Mouse (Mus musculus) heart, embryonic 16.5 days (tissue): ENCODE data around the gene Faiml. TPM values are rescaled to one million over a fixed set of nuclear protein-coding genes. Genes with fewer than 3 reads are reported as not detected.

Experiments
- ATAC-seq: fragments of 200-750 bp; cut with Nextera tagmentation; replicated peaks from 2 replicates; pipeline ENCODE4 v1.8.0; 2017; ENCODE audit warnings: moderate number of reproducible peaks; ENCODE audit not compliant: insufficient read depth, low FRiP score; ENCODE audit errors: extremely low read depth
- H3K27ac ChIP-seq: fragments of 300-500 bp; sonication (generic); 2 replicates; pipeline ENCODE4 v1.5.1; 2014; ENCODE audit warnings: mild to moderate bottlenecking, low read length, control low read depth, moderate library complexity
- H3K27me3 ChIP-seq: fragments of 300-500 bp; sonication (generic); 2 replicates; pipeline ENCODE4 v1.6.1; 2014; ENCODE audit warnings: low read length, mixed read lengths; ENCODE audit not compliant: control insufficient read depth, insufficient read depth
- H3K36me3 ChIP-seq: fragments of 300-500 bp; sonication (generic); 2 replicates; pipeline ENCODE4 v1.6.1; 2014; ENCODE audit not compliant: control insufficient read depth, insufficient read depth
- H3K4me1 ChIP-seq: fragments of 300-500 bp; sonication (generic); 2 replicates; pipeline ENCODE4 v1.6.1; 2014; ENCODE audit warnings: low read length, mixed read lengths; ENCODE audit not compliant: control insufficient read depth, insufficient read depth
- H3K4me2 ChIP-seq: fragments of 300-500 bp; sonication (generic); 2 replicates; pipeline ENCODE4 v1.6.1; 2014; ENCODE audit warnings: low read depth, mild to moderate bottlenecking, control low read depth, low read length
- H3K4me3 ChIP-seq: fragments of 300-500 bp; sonication (generic); 2 replicates; pipeline ENCODE4 v1.5.1; 2014; ENCODE audit warnings: mild to moderate bottlenecking, control low read depth, low read length
- H3K9ac ChIP-seq: fragments of 300-500 bp; sonication (generic); 2 replicates; pipeline ENCODE4 v1.6.1; 2014; ENCODE audit warnings: low read length, control low read depth
- H3K9me3 ChIP-seq: fragments of 300-500 bp; sonication (generic); replicated peaks from 2 replicates; pipeline ENCODE4 v1.6.1; 2016; ENCODE audit warnings: low read length; ENCODE audit not compliant: control insufficient read depth
- WGBS: fragments of 180-500 bp; shearing (Covaris S2); extraction: QIAGEN DNeasy Blood & Tissue Kit; methylation state at CpG from one replicate; pipeline ENCODE4 v1.1.7; 2014; 5-methylcytosine and 5-hydroxymethylcytosine counted together
- polyA plus RNA-seq: library from polyadenylated mRNA; unstranded; fragments of >200 nt; fragmentation: Nextera tagmentation; extraction: Ambion mirVana; gene quantifications from 2 replicates; pipeline ENCODE4 v1.2.1, GENCODE M21; 2015

Gene Faiml
- polyA plus RNA-seq, 1 experiment from 2014 or later, result not detected

- no peaks in the 10 kb centered on the region for H3K27me3 ChIP-seq
- 54% methylated on average over 2 of the region's 2 CpGs for WGBS
- no peaks in the 10 kb centered on the region for H3K4me1 ChIP-seq
- ATAC-seq, result no peak
- H3K4me3 ChIP-seq, result no peak overlapping the region
- H3K9me3 ChIP-seq, result no peaks in the 10 kb centered on the region
- no peaks in the 10 kb centered on the region for H3K36me3 ChIP-seq
- H3K27ac ChIP-seq, result no peak overlapping the region
- no peak overlapping the region for H3K9ac ChIP-seq
- no peak overlapping the region for H3K4me2 ChIP-seq
Measured at GRCm38 (mm10) chr9:99216182-99216581, 20.9 kb downstream of the Faiml start.

GRCm38 (mm10) chr9:99212643-99213042 is 24.4 kb downstream of the Faiml start:
- H3K27ac ChIP-seq, result no peak overlapping the region
- no peak overlapping the region for H3K4me2 ChIP-seq
- ATAC-seq, result no peak
- no peak overlapping the region for H3K4me3 ChIP-seq
- H3K4me1 ChIP-seq, result no peaks in the 10 kb centered on the region
- no peak overlapping the region for H3K9ac ChIP-seq
- no peaks in the 10 kb centered on the region for H3K9me3 ChIP-seq
- H3K27me3 ChIP-seq, result no peaks in the 10 kb centered on the region
- no peaks in the 10 kb centered on the region for H3K36me3 ChIP-seq
- 43% methylated on average over 2 of the region's 2 CpGs for WGBS

GRCm38 (mm10) chr9:99183043-99183670 is 53.9 kb downstream of the Faiml start:
- no peak overlapping the region for H3K4me3 ChIP-seq
- H3K27me3 ChIP-seq, result no peaks in the 10 kb centered on the region
- H3K9ac ChIP-seq, result no peak overlapping the region
- H3K4me2 ChIP-seq, result no peak overlapping the region
- WGBS, result 62% methylated on average over 8 of the region's 8 CpGs
- no peaks in the 10 kb centered on the region for H3K4me1 ChIP-seq
- no peak overlapping the region for H3K27ac ChIP-seq
- no peak for ATAC-seq
- H3K9me3 ChIP-seq, result no peaks in the 10 kb centered on the region
- H3K36me3 ChIP-seq, result no peaks in the 10 kb centered on the region

GRCm38 (mm10) chr9:99182121-99182520 is 54.9 kb downstream of the Faiml start:
- H3K36me3 ChIP-seq, result no peaks in the 10 kb centered on the region
- H3K4me2 ChIP-seq, result no peak overlapping the region
- ATAC-seq, result no peak
- H3K9me3 ChIP-seq, result no peaks in the 10 kb centered on the region
- 60% methylated on average over 7 of the region's 7 CpGs for WGBS
- H3K4me1 ChIP-seq, result no peaks in the 10 kb centered on the region
- no peak overlapping the region for H3K9ac ChIP-seq
- no peaks in the 10 kb centered on the region for H3K27me3 ChIP-seq
- H3K27ac ChIP-seq, result no peak overlapping the region
- no peak overlapping the region for H3K4me3 ChIP-seq

GRCm38 (mm10) chr9:99180272-99180671 is 56.8 kb downstream of the Faiml start:
- 50% methylated on average over 8 of the region's 8 CpGs for WGBS
- H3K27me3 ChIP-seq, result no peaks in the 10 kb centered on the region
- no peak overlapping the region for H3K4me3 ChIP-seq
- no peaks in the 10 kb centered on the region for H3K4me1 ChIP-seq
- no peak overlapping the region for H3K4me2 ChIP-seq
- H3K9me3 ChIP-seq, result no peaks in the 10 kb centered on the region
- H3K9ac ChIP-seq, result no peak overlapping the region
- 0 out of 2 replicates have a peak, but pooled peaks have one; percentile 32 for ATAC-seq
- H3K36me3 ChIP-seq, result no peaks in the 10 kb centered on the region
- no peak overlapping the region for H3K27ac ChIP-seq

Other genes starting within 250 kb of the Faiml start
- gene Gm1123, start 201.5 kb downstream of the Faiml start, polyA plus RNA-seq, result 0.12 and 0.45 TPM in 2 replicates
- gene Pik3cb, start 96.6 kb downstream of the Faiml start, polyA plus RNA-seq, result 0.98 and 1.5 TPM in 2 replicates
- 23.9 and 25.2 TPM in 2 replicates for gene Cep70, start 6.1 kb upstream of the Faiml start, polyA plus RNA-seq
- 0.14 and 0.24 TPM in 2 replicates for gene Esyt3, start 121.3 kb upstream of the Faiml start, polyA plus RNA-seq
- 15.0 and 15.1 TPM in 2 replicates for gene Mras, start 200.1 kb upstream of the Faiml start, polyA plus RNA-seq
- 1.0 and 1.3 TPM in 2 replicates for gene Nme9, start 214.2 kb upstream of the Faiml start, polyA plus RNA-seq